Mouse (Mus musculus): ENCODE measurements around the gene Pik3ip1.

Pik3ip1 gene

DNA sequence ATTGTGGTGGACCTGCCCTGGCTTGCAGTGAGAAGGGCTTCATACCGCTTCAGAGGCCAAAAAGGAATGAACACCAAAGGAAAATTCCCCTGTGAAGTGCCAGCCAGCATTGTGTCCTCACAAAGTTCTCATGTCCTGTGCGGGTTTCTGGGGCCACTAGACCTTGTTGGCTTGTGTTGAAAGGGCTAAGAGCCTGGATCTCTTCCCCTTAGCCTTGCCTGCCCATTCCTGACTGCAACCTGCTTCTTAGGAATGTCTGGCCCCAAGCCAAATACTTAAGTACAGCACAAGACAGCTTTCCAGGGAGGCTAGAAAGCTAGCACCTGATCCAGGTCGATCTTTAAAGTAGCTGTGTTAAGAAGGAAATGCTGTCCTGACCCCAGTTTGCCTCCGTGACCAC, 27.4 kb upstream of the Pik3ip1 start:
- DNase-seq (ENCODE audit: low spot score) = no peak

DNA sequence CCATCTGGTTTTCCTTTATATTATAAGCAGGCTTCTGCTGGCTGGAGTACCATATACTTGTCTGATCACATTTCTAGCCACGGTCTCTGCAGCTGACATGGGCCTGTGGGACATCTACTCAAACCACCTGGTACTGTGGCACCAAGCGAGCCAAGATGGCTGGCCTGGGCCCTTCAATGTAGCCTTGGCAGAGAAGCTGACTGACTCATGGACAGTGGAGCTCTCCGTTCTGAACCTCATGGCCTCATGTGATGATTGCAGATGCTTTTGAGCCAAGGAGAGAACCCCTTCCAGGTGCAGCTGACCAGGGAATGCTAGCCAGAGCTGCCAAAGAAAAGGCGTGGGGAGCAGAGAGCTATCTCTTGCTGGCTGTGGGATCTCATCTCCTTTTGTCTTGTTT, 24.4 kb upstream of the Pik3ip1 start:
- no peak for DNase-seq (ENCODE audit: low spot score)

DNA sequence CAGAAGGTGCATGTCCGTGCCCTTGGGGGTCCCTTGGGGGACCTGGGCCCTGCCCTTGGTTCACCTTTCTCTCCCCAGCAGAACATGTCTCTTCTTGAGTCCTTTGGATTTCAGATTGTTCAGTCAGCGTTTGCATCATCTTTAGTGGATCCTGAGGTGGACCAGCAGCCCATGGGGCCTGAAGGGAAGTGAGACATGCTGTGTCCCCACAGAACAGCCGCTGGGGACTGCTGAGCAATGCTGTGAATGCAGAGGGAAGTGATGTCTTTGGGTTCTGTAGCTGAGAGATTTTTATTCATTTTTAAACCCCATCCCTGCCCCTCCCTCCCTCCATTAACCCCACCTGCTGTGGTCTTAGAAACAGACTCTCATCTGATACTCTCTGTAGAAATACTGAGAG, 22.3 kb upstream of the Pik3ip1 start:
- no peak for DNase-seq (ENCODE audit: low spot score)

DNA sequence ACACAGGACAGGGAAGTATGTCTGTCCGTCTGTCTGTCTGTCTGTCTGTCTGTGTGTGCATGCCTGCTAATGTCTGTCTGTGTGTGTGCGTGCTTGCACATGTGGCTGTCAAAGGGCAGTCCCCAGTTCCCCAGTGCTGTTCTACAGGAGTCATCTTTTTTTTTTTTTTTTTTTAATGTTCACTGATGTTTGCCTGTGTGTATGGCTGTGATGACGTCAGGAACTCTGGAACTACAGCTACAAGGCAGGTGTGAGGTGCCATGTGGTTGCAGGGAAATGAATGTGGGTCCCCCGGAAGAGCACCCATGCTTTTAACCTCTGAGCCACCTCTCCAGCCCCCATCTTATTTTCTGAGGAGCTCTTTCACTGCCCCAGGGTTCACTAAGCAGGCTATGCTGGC, 20.3 kb upstream of the Pik3ip1 start:
- DNase-seq (ENCODE audit: low spot score) = no peak

DNA sequence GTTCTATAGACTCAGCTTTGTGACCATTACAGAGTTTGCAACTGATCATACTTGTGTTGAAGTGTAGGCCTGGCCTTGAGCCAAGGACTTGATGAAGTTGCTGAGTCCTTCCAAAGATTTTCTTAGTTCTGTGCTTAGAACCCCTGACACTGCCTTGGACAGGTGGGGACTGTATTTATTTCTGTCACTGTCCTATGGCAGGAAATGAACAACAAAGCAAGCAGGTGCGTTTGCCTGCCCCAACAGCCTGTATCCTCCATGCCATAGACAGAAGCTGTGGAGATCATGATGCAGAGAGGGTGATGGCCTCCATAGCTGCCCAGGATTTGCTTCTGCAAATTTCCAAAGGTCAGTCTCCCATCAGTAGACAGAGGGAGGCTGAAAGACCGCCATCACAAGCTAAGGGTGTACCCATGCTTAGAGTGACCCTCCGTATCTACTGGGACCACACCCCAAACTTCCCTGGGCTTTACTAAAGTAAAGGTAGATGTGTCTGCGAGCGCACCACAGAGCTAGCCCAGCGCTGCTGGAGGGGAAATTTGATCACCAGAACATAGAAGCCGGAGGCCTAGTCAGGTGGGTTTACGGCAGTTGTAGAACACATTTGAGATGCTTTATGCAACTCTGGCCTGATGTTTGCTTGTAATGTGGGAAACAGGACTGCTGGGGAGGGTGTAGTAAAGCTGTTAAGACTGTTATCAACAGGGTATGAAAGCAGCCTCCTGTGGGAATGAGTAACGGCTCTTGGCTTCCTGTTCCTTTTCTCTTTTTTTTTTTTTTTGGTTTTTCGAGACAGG, 19.2 kb upstream of the Pik3ip1 start:
- DNase-seq (ENCODE audit: low spot score) = no peak

DNA sequence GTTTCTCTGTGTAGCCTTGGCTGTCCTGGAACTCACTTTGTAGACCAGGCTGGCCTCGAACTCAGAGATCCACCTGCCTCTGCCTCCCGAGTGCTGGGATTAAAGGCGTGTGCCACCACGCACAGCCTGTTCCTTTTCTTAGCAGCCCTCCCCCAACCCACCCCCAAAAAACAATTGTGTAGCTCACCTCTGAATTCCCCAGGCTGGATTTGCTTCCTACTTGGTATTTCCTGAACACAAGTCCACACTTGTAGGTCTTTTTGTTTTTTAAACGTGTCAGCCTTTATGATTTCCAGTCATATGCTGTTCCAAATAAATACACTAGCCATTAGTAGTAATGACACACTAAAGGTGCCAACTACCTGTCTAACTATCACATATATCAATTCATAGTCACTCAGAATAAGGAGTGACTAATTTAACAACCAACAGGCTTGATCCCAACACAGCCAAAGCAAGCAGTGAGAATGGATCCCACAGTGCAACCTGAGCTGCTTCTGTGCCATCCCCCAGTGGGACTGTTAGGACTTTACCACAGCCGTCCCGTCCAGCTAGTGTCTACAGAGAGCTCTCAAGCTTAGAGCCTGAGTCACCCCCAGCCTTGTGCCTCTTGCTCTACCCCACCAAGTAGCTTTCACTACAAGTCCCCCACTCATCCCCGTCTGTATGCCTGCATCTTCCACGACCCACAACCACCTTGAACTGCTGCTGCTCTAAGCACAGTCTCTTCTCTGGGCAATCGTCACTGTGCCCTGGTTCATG, 18.4 kb upstream of the Pik3ip1 start:
- DNase-seq (ENCODE audit: low spot score) = no peak

DNA sequence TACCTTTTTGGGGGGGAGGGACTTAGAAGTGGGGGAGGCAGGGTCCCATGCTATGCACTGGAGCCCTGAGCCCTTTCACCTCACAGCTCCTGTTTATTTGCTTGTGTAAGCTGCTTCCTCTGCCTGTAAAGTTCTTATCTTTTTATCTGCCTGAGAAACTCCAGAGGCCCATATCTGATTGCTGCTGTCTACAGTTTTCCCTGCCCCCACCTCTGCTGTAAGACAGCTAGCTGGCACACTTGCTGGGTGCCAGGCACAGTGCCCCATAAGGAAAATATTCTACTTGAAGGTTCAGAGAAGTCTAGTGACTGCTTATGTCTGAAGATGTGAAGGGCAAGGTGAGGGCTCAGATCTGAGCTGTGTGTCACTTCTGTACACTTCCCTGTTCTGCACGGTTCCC, 16.9 kb upstream of the Pik3ip1 start:
- DNase-seq (ENCODE audit: low spot score) = no peak

DNA sequence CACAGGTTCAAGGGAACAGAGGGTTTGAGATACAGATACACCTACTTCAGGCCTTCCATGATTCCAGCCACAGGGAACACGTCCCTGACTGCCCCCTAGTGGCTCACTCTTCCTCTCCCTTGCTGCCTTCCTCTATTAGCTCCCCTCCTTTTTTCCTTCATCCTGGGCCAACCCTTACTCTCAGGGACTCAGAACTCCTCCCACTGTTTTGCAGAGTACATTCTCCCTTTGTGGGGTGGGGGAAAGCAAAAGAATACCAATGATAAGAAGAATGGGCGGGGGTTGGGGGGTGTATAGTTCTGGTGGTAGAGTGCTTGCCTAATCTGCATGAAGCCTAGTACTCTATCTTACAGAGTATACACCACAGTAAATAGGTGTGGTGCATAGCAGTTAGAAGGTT, 16.1 kb upstream of the Pik3ip1 start:
- DNase-seq (ENCODE audit: low spot score) = no peak

DNA sequence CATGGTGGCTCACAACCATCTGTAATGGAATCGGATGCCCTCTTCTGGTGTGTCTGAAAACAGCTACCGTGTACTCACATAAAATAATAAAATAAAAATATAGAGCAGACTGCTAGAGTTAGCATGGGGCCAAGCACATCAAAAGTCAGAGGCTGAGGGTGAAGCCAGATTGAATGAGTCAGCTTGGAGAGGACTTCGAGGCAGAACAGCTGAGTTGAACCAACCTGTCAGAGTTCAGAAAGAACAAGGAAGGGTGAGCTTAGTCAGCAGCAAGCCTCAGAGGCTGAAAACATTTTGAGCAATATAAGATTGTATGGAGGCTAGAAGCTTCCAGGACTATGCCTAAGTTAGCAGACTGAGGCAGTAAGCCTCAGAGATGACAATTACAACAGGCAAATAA, 11.9 kb upstream of the Pik3ip1 start:
- DNase-seq (ENCODE audit: low spot score) = no peak

DNA sequence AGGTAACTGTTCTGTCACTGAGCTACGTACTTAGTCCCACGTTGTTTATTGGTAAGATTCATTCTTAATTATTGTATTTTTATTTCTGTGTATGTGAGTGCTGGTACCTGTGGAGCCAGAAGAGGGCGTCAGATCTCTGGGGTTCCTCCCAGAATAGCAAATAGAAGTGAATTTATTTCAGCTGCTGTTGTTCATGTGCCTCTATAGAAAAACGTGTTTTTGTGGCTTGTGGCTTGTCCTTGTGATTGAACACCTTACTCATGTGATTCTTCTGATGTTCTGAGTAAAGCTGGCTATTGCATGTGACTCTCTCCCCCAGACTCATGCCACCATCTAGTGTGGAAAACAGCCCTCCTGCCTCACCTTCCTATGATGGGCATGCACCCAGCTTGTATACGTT, 1.9 kb upstream of the Pik3ip1 start:
- DNase-seq (ENCODE audit: low spot score) = no peak

DNA sequence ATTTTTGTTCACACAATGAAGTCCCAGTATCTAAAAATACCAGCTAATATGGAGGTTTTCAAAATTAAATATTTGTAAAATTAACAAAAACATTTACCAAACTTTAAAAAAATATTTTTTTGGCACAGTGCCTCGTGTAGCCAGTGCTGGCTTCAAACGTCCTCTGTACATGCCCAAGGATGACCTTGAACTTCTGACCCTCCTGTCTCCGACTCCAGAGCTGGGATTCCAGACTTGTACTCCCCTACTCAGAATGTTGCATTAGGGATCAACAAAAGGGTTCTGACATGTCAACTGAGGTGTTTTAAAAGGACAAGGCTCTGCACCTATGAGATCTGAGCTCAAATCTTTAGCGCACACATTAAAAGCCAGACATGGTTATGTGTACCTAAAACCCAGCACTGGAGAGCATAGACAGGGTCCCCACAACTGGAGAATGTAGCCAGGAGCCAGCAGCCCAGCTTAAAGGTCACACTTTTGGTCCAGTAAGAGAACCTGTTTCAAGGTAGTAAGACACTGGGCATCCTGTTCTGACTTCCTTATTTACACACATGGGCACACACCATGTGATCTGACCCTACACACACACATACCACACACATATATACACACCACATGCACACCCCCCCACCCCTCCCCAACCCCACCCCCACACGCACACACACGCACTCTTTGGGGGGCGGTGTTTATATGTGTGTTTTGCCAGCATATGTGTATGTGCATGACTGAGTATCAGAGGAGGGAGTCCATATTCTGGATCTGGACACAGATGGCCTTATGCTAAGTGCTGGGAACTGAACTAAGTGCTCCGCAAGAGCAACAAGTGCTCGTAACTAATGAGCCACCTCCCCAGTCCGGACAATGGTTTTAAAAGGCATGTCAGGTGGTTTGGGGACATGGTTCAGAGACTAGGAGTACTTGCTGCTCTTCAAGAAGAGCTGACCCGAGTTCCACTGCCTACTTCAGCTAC, 1.1 kb upstream of the Pik3ip1 start:
- no peak for DNase-seq (ENCODE audit: low spot score)

DNA sequence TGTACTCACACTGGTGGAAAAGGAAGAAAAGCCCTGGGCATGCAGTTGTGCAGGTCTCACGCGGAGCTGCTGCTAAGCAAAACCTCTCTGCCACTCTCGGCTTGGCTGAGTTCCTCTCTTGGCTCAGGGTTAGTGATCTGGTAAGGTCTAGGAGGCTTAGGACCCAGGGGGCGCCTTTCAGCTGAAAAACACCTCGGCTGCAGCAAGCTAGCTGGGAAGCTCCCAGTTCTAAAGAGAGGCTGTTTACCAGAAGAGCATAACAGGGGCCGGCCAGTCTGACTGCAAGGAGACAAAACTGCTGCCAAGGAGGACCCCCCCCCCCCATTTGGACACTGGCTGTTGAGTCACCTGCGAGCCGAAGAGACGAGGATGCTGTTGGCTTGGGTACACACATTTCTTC, 365 bp downstream of the Pik3ip1 start:
- DNase-seq (ENCODE audit: low spot score) = peak; percentile 50

DNA sequence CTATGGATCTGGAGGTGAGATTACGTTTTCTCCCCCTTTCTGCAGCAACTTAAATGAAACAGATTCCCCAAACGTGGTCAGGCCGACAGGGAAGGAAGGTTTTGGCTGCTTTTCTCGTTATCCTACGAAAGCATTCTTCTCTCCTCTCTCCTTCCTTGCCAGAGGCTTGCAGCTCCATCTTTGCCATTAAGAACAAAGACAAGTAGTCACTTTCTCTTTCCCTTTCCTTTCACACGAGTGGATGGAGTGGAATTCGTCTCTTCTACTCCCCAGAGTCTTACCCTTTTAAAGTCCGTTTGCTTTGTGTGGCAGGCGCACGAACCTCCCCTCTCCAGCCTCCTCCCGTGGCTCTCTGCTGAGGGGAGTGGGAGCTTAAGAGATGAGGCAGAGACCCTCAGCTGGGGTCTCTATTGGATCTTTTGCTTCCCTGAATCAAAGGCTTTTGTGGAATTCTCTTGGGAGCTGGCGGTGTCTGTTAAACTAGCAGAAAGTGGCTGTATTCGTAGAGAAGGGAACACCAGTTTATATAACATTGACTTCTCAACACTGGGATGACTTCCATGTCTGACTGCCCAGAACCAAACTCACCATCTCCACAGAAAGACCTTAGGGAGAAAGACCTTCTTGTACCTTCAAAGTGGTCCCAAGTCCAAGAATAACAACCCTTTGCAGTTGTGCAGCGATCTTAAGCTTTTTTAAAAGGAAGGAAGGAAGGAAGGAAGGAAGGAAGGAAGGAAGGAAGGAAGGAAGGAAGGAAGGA, 970 bp downstream of the Pik3ip1 start:
- no peak for DNase-seq (ENCODE audit: low spot score)

DNA sequence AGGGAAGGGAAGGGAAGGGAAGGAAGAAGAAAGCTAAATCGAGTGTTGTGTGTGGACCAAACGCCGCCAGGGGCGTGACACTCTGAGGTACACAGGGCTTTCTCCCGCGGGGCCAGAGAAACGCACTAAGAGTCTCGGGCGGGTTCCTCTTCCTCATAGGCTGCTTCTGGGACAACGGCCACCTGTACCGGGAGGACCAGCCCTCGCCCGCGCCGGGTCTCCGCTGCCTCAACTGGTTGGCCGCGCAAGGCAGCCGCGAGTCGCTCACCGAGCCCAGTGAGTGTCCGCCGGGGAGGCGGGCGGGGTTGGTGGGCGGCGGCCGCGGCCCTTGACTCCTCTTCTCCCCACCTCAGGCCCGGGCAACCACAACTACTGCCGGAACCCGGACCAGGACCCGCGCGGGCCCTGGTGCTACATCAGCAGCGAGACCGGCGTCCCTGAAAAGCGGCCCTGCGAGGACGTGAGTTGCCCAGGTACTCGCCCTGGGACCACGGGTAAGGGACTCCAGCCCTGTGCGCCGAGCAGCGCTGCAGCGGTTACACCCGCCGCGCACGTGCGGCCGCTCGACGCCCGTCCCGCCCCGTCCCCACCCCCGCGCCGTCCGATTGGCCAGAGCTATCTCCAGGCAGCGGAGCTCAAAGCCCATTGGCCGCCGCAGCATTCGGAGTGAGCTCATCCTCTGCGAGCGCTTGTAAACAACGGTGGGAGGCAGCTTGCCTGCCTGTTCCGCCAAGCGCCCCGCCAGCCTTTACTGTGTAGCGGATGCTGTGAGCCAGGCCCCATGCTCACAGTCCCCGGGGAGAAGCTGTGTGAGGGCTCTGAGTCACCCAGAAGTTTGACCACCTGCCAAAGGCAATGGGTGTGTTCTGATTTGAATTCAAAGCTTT, 1.8 kb downstream of the Pik3ip1 start:
- peak; percentile 77 for DNase-seq (ENCODE audit: low spot score)

DNA sequence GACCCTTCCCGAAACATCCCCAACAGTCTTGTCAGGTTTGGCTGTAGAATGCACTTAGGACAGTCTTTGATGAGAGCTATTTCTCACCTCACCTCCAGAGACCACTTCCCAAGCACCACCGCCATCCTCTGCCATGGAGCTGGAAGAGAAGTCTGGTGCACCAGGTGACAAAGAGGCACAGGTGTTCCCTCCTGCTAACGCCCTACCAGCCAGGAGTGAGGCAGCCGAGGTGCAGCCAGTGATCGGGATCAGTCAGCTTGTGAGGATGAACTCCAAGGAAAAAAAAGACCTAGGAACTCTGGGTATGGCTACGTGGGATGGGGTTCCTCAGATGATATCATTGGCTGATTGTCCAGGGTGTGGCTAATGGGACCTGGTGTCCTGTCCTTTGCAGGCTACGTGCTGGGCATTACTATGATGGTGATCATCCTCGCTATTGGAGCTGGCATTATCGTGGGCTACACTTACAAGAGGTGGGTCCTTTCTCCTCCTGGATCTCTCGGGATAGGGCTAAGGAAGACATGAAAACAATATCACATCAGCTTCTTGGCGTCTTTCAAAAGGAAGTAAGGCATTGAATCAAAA, 3.0 kb downstream of the Pik3ip1 start:
- no peak for DNase-seq (ENCODE audit: low spot score)

DNA sequence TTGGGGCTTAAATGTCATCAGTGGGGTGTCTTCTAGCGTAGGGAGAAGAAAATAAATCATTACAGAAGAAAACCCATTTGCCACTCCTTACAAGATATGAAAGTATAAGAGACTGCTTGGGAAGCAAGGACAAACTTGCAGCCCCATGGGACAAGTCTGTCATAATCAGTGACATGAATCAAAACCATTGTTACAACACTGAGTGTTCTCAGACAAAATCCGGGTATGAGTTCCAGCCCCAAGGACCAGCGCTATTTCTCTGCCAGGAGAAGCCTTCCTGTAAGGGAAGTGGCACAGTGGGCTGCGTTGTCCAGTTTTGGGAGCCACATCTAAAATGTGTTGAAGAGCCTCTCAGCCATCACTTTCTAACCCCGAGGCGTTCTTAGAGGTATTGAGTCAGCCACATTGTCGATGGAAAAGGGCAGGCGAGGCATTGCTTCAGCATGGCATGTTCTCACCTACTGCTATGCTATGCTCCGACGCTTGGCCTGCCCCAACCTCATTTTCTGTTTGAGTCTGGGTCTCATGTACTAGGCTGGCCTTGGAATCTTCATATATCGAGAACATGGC, 4.0 kb downstream of the Pik3ip1 start:
- DNase-seq (ENCODE audit: low spot score) = no peak

DNA sequence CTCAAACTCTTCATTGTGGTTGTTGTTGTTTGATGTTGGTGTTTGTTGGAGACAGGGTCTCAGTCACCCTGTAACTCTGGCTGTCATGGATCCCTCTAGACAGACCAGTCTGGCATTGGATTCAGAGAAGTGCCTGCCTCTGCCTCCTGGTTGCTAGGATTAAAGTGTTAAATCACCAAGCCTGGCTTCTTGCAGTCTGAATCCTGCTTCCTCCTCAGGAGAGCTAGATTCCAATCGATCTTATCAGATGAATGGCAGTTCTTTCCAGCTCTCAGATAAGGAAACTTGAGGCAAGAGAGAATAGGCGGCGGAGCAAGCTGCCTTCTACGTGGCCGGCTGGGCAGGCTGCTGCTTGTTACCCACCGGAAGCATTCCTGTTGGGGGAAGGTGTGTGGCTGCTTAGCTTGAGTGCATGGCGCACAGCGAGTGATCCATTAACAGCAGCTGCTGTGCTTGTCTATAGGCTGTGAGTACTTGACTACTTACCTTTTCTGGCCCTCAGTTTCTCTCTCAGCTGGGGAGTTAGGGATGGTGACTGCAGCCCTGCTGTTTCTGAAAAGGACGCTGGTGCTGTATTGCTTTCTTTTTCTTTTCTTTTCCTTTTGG, 4.6 kb downstream of the Pik3ip1 start:
- no peak for DNase-seq (ENCODE audit: low spot score)

DNA sequence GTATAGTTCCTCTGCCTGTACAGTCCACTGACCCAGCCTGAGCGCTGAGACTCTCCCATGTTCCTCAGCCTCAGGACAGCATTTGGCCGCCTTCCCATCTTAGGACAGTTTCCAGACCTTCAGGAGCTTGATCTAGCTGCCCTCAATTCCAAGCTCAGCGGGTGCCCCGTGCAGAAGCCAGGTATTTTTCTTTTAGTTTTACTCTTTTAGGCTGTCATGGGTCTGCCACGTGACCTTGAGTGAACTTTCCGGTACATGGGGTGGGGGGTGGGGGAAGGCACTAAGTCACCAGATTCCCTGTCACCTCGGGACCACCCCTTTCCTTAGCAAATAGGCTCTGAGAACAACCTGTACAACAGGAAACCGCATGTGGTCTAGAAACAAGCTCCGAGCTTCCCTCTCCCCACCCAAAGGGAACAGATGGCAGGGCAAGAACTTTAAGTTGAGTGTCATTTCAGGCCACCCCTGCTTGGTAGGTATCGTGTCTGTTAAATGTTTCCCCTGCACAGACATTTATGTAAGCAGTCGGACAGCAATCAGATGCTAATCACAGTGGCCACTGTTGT, 5.5 kb downstream of the Pik3ip1 start:
- peak; percentile 50 for DNase-seq (ENCODE audit: low spot score)

DNA sequence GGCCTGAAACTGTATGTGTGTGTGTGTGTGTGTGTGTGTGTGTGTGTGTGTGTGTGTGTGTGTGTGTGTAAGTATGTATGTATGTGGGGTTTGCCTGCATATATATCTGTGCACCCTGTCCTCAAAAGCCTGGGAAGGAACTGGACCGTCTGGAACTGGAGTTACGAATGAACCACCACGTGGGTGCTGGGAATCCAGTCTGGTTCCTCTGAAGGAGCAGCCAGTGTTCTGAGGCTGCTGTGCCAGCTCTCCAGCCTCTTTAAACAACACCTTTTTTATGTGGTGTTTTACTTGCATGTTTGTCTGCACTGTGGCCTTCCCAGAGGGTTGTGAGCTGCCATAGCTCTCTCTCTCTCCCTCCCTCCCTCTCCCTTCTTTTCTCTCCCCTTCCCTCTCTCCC, 6.4 kb downstream of the Pik3ip1 start:
- DNase-seq (ENCODE audit: low spot score) = no peak
